Mouse (Mus musculus): ENCODE data around the gene Gm28372. TPM values are rescaled to one million over a fixed set of nuclear protein-coding genes. Genes with fewer than 3 reads are reported as not detected.

The Gm28372 gene
- polyA plus RNA-seq, 3 experiments from 2014 or later = not detected

DNA sequence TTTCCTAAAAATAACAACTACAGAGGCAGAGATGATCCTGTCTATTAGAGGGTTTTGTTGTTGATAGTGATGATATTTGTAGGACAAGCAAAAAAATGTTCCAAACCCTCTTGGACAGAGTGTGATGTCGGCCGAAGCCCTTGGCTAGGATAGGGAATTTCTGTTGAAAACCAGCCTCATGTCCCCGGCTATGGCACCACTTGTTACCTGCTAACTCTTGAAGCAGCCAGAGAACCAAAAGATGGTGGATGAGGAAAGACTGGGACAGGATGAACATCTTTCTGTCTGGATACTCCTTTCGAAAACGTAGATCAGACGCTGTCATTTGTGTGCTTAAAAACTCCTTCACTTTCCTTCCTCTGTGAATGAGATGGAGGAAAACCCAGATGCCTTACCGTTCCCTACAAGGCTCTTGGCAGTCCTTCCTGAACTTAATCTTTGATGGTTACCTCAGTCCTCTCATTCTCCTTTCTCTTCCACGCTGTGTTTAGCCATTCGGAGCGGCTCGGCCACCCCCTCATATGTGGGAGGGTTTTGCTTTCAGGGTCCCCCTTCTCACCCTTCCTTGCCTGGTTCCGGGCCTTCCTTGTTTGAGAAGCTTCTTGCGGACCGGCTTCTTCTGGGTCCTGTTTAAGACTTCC, 46.2 kb downstream of the Gm28372 start:
- ATAC-seq = no peak

DNA sequence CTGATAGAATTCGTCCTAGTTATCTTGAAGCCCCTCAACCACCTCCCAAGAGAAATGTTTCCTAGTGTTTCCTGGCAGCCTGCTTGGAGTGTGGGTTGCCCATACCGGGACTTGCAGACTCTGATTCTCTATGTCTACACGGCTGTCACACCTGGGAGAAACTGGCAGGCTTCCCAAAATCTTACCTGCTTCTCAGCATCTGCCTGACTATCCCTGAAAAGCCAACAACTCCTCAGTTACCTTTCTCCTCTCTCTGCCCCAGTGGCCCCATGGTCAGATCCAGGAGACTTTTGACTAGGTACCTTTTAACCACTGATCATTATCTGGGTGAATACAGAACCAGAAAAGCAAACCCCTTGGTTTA, 46.7 kb downstream of the Gm28372 start:
- ATAC-seq = no peak

DNA sequence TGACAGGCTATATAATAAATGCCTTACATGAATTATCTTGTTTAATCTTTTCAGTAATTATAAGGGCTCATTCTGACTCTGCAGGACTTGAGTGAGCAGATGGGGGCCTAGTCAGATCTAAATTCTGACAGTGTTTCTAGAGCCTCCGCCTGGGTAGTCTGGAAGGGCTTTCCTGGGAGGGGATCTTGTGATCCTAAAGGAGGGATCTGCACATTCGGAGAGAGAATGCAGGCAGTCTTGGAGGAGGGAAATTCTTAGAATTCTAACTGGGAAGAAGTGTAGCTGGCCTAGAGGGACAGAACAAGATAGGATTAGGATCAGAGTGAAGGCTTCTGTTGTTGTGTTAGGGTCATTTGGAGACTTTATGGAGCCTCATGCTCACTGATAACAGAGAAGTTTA, 47.2 kb downstream of the Gm28372 start:
- no peak for ATAC-seq

DNA sequence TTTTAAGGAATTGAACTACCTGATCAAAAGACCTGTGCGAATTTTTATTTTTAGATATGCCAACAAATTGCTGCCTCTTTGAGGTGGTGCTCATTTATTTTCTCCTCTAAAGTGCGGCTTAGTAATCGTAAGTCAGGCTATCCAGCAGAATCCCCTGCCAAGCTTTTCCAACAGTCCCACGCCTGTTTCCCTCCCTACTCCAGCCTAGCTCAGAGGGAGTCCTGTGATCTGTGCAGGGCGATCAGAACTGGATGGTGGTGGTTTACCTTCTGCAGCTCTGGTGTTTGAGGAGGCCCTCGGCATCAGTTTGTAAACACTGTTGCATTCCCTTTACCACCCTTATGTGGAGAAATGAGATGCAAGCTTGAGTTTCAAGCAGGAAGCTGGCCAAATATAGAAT, 48.4 kb downstream of the Gm28372 start:
- ATAC-seq = no peak

DNA sequence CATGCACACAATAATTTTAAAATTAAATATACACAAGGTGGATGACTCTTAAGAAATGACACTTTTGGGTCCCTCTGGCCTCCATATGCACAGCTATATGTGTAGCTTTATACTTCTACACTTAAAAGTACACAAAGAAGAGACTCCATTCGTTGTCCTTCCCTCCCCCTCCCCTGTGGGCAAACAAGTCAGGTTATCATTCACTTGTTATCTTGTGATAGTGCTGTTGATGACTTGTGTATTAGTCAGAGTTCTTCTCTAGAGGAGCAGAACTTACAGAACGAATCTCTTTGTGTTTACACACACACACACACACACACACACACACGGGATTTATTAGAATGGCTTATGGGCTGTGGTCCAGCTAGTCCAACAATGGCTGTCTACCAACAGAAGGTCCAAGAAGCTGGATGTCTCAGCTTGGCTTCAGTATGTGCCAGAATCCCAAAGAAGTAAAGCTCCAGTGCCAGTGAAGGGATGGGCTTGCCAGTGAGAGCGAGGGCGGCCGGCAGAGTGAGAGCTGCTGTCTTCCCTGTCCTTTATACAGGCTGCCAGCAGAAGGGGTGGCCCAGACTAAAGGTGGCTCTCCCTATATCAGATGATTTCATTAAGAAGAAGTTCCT, 49.8 kb downstream of the Gm28372 start:
- ATAC-seq = no peak

Other genes with a start within 250 kb of the Gm28372 start
- 100 to 1,000 TPM; 297 to 418 (median 316) TPM for gene Snrpb, start 225.8 kb upstream of the Gm28372 start, polyA plus RNA-seq (2017; shearing (Covaris generic))
- gene Tmc2, start 210.0 kb upstream of the Gm28372 start, polyA plus RNA-seq (2017; shearing (Covaris generic)) = not detected
- 100 to 1,000 TPM; 278 to 380 (median 357) TPM for gene Nop56, start 130.8 kb upstream of the Gm28372 start, polyA plus RNA-seq (2017; shearing (Covaris generic))
- 100 to 1,000 TPM; 147 to 175 (median 150) TPM for gene Idh3b, start 120.7 kb upstream of the Gm28372 start, polyA plus RNA-seq (2017; shearing (Covaris generic))
- gene Ebf4, start 110.1 kb upstream of the Gm28372 start, polyA plus RNA-seq (2017; shearing (Covaris generic)) = not detected
- under 1 TPM in 1 of 3 experiments, not detected in 2; 0.40 TPM for gene Cpxm1, start 7.7 kb upstream of the Gm28372 start, polyA plus RNA-seq (2017; shearing (Covaris generic))
- not detected for gene 1700020A23Rik, start within 50 bp of the Gm28372 start, polyA plus RNA-seq (2017; shearing (Covaris generic))
- gene Tmem239, start 1.2 kb downstream of the Gm28372 start, polyA plus RNA-seq (2017; shearing (Covaris generic)) = not detected
- gene Vps16, start 19.1 kb downstream of the Gm28372 start, polyA plus RNA-seq (2017; shearing (Covaris generic)) = 100 to 1,000 TPM; 165 to 250 (median 199) TPM
- gene Pced1a, start 19.5 kb downstream of the Gm28372 start, polyA plus RNA-seq (2017; shearing (Covaris generic)) = 10 to 100 TPM; 11.9 to 14.9 (median 12.0) TPM
- 10 to 100 TPM; 66.1 to 70.0 (median 69.6) TPM for gene Ptpra, start 45.0 kb downstream of the Gm28372 start, polyA plus RNA-seq (2017; shearing (Covaris generic))
- 10 to 100 TPM; 20.8 to 29.7 (median 27.1) TPM for gene Mrps26, start 158.5 kb downstream of the Gm28372 start, polyA plus RNA-seq (2017; shearing (Covaris generic))
- not detected for gene Oxt, start 170.9 kb downstream of the Gm28372 start, polyA plus RNA-seq (2017; shearing (Covaris generic))
- gene Avp, start 177.3 kb downstream of the Gm28372 start, polyA plus RNA-seq (2017; shearing (Covaris generic)) = not detected
- 10 to 100 TPM in 2 of 3 experiments, 1 to 10 TPM in 1; 8.5 to 11.7 (median 10.3) TPM for gene Fastkd5, start 224.8 kb downstream of the Gm28372 start, polyA plus RNA-seq (2017; shearing (Covaris generic))
- 10 to 100 TPM in 2 of 3 experiments, 1 to 10 TPM in 1; 8.0 to 11.1 (median 10.6) TPM for gene Ubox5, start 224.8 kb downstream of the Gm28372 start, polyA plus RNA-seq (2017; shearing (Covaris generic))
- under 1 TPM in 2 of 3 experiments, not detected in 1; 0.09 to 0.21 TPM for gene Lzts3, start 237.6 kb downstream of the Gm28372 start, polyA plus RNA-seq (2017; shearing (Covaris generic))